Mouse (Mus musculus) embryonic facial prominence, embryonic 15.5 days (tissue): Measurements from ENCODE around the gene Podxl. TPM values are rescaled to one million over a fixed set of nuclear protein-coding genes. Genes with fewer than 3 reads are reported as not detected.
A peak's percentile ranks its signal among the peaks of the same experiment; 100 is the strongest.

Experiments
- ATAC-seq: fragments of 200-750 bp; cut with Nextera tagmentation; 2 replicates; pipeline ENCODE4 v1.8.0; 2017; ENCODE audit warnings: low read depth, moderate TSS enrichment; ENCODE audit not compliant: insufficient number of reproducible peaks, low FRiP score, low TSS enrichment
- H3K27ac ChIP-seq: fragments of 300-500 bp; sonication (generic); replicated peaks from 2 replicates; pipeline ENCODE4 v1.5.1; 2015; ENCODE audit warnings: mild to moderate bottlenecking, inconsistent platforms
- H3K27me3 ChIP-seq: fragments of 300-500 bp; sonication (generic); 2 replicates; pipeline ENCODE4 v1.6.1; 2015; ENCODE audit warnings: inconsistent platforms
- H3K36me3 ChIP-seq: fragments of 300-500 bp; sonication (generic); 2 replicates; pipeline ENCODE4 v1.6.1; 2015; ENCODE audit warnings: mild to moderate bottlenecking, inconsistent platforms
- H3K4me1 ChIP-seq: fragments of 300-500 bp; sonication (generic); 2 replicates; pipeline ENCODE4 v1.6.1; 2015; ENCODE audit warnings: inconsistent platforms
- H3K4me2 ChIP-seq: fragments of 300-500 bp; sonication (generic); replicated peaks from 2 replicates; pipeline ENCODE4 v1.6.1; 2015; ENCODE audit warnings: mild to moderate bottlenecking, inconsistent platforms
- H3K4me3 ChIP-seq: fragments of 300-500 bp; sonication (generic); replicated peaks from 2 replicates; pipeline ENCODE4 v1.5.1; 2015; ENCODE audit warnings: mild to moderate bottlenecking, inconsistent platforms
- H3K9ac ChIP-seq: fragments of 300-500 bp; sonication (generic); 2 replicates; pipeline ENCODE4 v1.6.1; 2015; ENCODE audit warnings: inconsistent platforms
- H3K9me3 ChIP-seq: fragments of 300-500 bp; sonication (generic); replicated peaks from 2 replicates; pipeline ENCODE4 v1.6.1; 2016; ENCODE audit warnings: inconsistent platforms
- whole genome bisulfite sequencing: fragments of 180-500 bp; shearing (Covaris S2); methylation state at CpG from one replicate; pipeline ENCODE4 v1.1.7; 2015; 5-methylcytosine and 5-hydroxymethylcytosine counted together
- polyA plus RNA-seq: library from polyadenylated mRNA; unstranded; fragments of >200 nt; fragmentation: Nextera tagmentation; extraction: Ambion mirVana; gene quantifications from 2 replicates; pipeline ENCODE4 v1.2.1, GENCODE M21; 2015

Gene Podxl
- polyA plus RNA-seq: 8.4 and 8.5 TPM in 2 replicates

GRCm38 (mm10) chr6:31563235-31564181, at the start of gene Podxl:
TSS of gene Podxl (minus strand) at chr6:31563981.
- Histone ChIP-seq H3K27ac (no peak within 1 kb of the TSS), H3K9me3 (no peaks in the 10 kb centered on the region), H3K9ac (peak within 1 kb of the TSS; percentile 37), H3K4me3 (peak within 1 kb of the TSS; percentile 62), H3K27me3 (peaks cover 74% of the 10 kb centered on the region), H3K36me3 (no peaks in the 10 kb centered on the region), H3K4me2 (peak within 1 kb of the TSS; percentile 97), H3K4me1 (peaks cover 31% of the 10 kb centered on the region)
- under 1% methylated on average over 79 of the region's 91 CpGs for WGBS
- ATAC-seq: peak; percentile 84

GRCm38 (mm10) chr6:31612560-31613270, 48.9 kb upstream of the Podxl start:
- no peaks in the 10 kb centered on the region for H3K9me3 ChIP-seq
- H3K27me3 ChIP-seq: no peaks in the 10 kb centered on the region
- no peak for ATAC-seq
- H3K36me3 ChIP-seq: no peaks in the 10 kb centered on the region
- no peaks in the 10 kb centered on the region; the same call in 1 of the 2 replicates for H3K4me1 ChIP-seq
- WGBS: 85% methylated on average over 17 of the region's 17 CpGs
- H3K4me2 ChIP-seq: no peak overlapping the region
- H3K4me3 ChIP-seq: no peak overlapping the region
- no peak overlapping the region for H3K9ac ChIP-seq
- H3K27ac ChIP-seq: no peak overlapping the region

- Histone ChIP-seq H3K27ac (no peak overlapping the region), H3K4me2 (no peak overlapping the region), H3K9me3 (no peaks in the 10 kb centered on the region), H3K4me1 (0 out of 2 replicates have a peak, but pooled peaks cover 1% of the 10 kb centered on the region), H3K9ac (no peak overlapping the region), H3K4me3 (no peak overlapping the region), H3K36me3 (no peaks in the 10 kb centered on the region), H3K27me3 (no peaks in the 10 kb centered on the region)
- ATAC-seq: no peak
- WGBS: 63% methylated on average over 4 of the region's 4 CpGs
Measured at GRCm38 (mm10) chr6:31606429-31606828, 42.6 kb upstream of the Podxl start.

- H3K27me3 ChIP-seq: no peaks in the 10 kb centered on the region
- no peak overlapping the region for H3K9ac ChIP-seq
- H3K4me3 ChIP-seq: no peak overlapping the region
- H3K9me3 ChIP-seq: no peaks in the 10 kb centered on the region
- peaks cover 12% of the 10 kb centered on the region; the same call in 1 of the 2 replicates for H3K4me1 ChIP-seq
- H3K36me3 ChIP-seq: no peaks in the 10 kb centered on the region
- WGBS: 56% methylated on average over 7 of the region's 7 CpGs
- no peak overlapping the region for H3K27ac ChIP-seq
- no peak for ATAC-seq
- H3K4me2 ChIP-seq: no peak overlapping the region
Measured at GRCm38 (mm10) chr6:31604629-31605265, 41.0 kb upstream of the Podxl start.

GRCm38 (mm10) chr6:31602489-31602888, 38.7 kb upstream of the Podxl start:
- no peaks in the 10 kb centered on the region for H3K27me3 ChIP-seq
- H3K4me1 ChIP-seq: peaks cover 14% of the 10 kb centered on the region; the same call in 1 of the 2 replicates
- 80% methylated on average over 4 of the region's 4 CpGs for WGBS
- no peak for ATAC-seq
- no peaks in the 10 kb centered on the region for H3K9me3 ChIP-seq
- H3K4me3 ChIP-seq: no peak overlapping the region
- H3K27ac ChIP-seq: no peak overlapping the region
- no peak overlapping the region for H3K9ac ChIP-seq
- no peaks in the 10 kb centered on the region for H3K36me3 ChIP-seq
- no peak overlapping the region for H3K4me2 ChIP-seq

GRCm38 (mm10) chr6:31601131-31601530, 37.4 kb upstream of the Podxl start:
- Histone ChIP-seq H3K9ac (no peak overlapping the region), H3K27me3 (no peaks in the 10 kb centered on the region), H3K27ac (no peak overlapping the region), H3K4me2 (no peak overlapping the region), H3K4me3 (no peak overlapping the region), H3K9me3 (no peaks in the 10 kb centered on the region), H3K4me1 (peaks cover 25% of the 10 kb centered on the region), H3K36me3 (no peaks in the 10 kb centered on the region)
- WGBS: 23% methylated on average over 3 of the region's 3 CpGs
- ATAC-seq: no peak

GRCm38 (mm10) chr6:31599863-31600262, 36.1 kb upstream of the Podxl start:
- no peak overlapping the region for H3K27ac ChIP-seq
- 51% methylated on average over 3 of the region's 3 CpGs for WGBS
- H3K4me3 ChIP-seq: no peak overlapping the region
- ATAC-seq: no peak
- no peaks in the 10 kb centered on the region for H3K9me3 ChIP-seq
- no peaks in the 10 kb centered on the region for H3K36me3 ChIP-seq
- H3K4me1 ChIP-seq: peaks cover 25% of the 10 kb centered on the region
- no peaks in the 10 kb centered on the region for H3K27me3 ChIP-seq
- no peak overlapping the region for H3K4me2 ChIP-seq
- H3K9ac ChIP-seq: no peak overlapping the region

GRCm38 (mm10) chr6:31598349-31598911, 34.6 kb upstream of the Podxl start:
- H3K27ac ChIP-seq: no peak overlapping the region
- no peak overlapping the region for H3K4me2 ChIP-seq
- no peak for ATAC-seq
- H3K36me3 ChIP-seq: no peaks in the 10 kb centered on the region
- 68% methylated on average over 6 of the region's 6 CpGs for WGBS
- H3K27me3 ChIP-seq: no peaks in the 10 kb centered on the region
- H3K9ac ChIP-seq: no peak overlapping the region
- H3K4me1 ChIP-seq: peaks cover 25% of the 10 kb centered on the region
- no peak overlapping the region for H3K4me3 ChIP-seq
- H3K9me3 ChIP-seq: no peaks in the 10 kb centered on the region

- Histone ChIP-seq H3K4me2 (no peak overlapping the region; the same call in 1 of the 2 replicates), H3K36me3 (no peaks in the 10 kb centered on the region), H3K4me1 (peaks cover 25% of the 10 kb centered on the region), H3K27me3 (no peaks in the 10 kb centered on the region), H3K4me3 (no peak overlapping the region), H3K9ac (no peak overlapping the region), H3K9me3 (no peaks in the 10 kb centered on the region), H3K27ac (peak overlapping the region; percentile 35; the same call in 1 of the 2 replicates)
- no peak for ATAC-seq
- 31% methylated on average over 4 of the region's 4 CpGs for WGBS
Measured at GRCm38 (mm10) chr6:31597136-31597460, 33.3 kb upstream of the Podxl start.

GRCm38 (mm10) chr6:31596346-31597135, 32.8 kb upstream of the Podxl start:
- Histone ChIP-seq H3K36me3 (no peaks in the 10 kb centered on the region), H3K4me2 (no peak overlapping the region; the same call in 1 of the 2 replicates), H3K9ac (no peak overlapping the region), H3K4me3 (no peak overlapping the region), H3K27ac (peak overlapping the region; percentile 35; the same call in 1 of the 2 replicates), H3K27me3 (no peaks in the 10 kb centered on the region), H3K4me1 (peaks cover 25% of the 10 kb centered on the region), H3K9me3 (no peaks in the 10 kb centered on the region)
- 22% methylated on average over 20 of the region's 20 CpGs for WGBS
- peak; percentile 74; the same call in 1 of the 2 replicates for ATAC-seq
